Mouse (Mus musculus) cerebellum, postnatal 10 days (tissue): ENCODE data around the gene Ftcd.

Source experiments
- DNase-seq, 2 experiments: peaks; one replicate each; pipeline ENCODE4 v3.0.0; 2021; ENCODE audit warnings: mixed read lengths in 2 of 2

The Ftcd gene

DNA sequence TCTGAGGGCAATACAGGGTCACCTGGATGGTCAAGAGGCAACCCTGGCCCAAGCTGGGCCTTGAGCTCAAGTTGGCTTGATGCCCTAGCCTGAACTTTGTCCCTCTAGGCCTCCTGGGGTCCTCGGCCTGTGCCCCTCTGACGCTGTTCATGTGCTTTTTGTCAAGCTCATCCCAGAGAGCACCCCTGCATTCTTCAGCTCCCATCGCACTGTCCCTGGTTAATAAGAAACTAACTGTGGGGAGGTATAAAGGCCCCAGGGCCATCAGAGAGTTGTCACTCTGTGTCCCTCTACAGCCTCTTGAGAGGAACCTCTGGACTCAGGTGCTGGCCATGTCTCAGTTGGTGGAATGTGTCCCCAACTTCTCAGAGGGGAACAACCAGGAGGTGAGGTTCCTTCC lies at the start of gene Ftcd:
Gene Ftcd (plus strand): TSS at position 275 of the 400 bp plus-strand sequence.
- DNase-seq: no peak

DNA sequence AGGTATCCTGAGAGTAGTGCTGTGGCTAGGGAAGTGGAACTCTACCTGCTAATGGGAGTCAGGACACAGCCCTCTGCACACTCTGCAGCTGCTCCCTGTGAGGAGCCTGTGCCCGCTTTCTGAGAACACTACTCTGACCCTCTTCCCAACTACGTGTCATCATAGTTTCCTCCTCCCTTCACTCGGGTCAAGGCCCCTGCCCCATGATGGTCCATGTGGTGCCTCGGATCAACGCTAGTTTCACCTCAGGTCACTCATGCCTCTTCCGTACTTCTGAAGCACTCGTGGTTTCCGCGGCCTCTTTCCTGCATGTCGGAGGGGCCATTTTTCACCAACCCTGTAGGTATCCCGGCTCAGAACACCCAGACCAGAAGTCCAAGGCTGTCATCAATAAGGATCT lies 44.5 kb upstream of the Ftcd start:
- no peak for DNase-seq

DNA sequence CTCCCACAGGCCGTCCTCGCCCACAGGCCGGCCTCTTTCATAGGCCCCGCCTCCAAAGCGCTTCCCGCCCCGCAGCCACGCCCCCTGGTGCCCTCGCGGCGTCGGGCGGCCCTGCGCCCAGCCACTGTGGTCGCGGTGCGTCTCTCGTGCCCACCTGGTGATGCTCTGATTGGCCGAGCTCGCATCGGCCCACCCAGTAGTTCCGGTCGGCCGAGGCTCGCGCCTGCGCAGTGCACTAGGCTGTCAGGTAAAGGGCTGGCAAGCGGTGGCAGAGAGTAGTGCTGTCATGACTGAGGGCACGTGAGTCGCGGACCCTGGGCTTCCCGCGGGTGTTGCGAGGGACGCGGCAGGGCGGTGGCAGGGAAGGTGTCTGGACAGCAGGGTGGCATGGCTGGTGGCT lies 44.1 kb upstream of the Ftcd start, which contains the start of gene Lss:
Gene Lss (plus strand): TSS at position 214 of the 400 bp plus-strand sequence.
- DNase-seq: peak; percentile 99

DNA sequence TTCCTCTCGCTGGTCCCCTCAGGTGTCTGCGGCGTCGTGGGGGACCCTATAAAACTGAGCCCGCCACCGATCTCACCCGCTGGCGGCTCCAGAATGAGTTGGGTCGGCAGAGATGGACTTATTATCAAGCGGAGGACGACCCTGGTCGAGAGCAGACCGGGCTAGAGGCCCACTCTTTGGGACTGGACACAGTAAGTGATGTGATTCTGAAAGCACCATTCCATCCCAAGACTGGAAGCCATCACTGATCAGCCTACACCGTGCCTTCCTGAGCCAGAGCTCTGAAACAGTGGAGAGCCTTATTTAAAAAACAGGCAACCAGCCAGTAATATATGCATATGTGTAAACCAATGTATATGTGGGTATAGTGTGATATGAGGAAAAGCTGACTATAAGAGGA lies 43.6 kb upstream of the Ftcd start:
- DNase-seq: no peak

DNA sequence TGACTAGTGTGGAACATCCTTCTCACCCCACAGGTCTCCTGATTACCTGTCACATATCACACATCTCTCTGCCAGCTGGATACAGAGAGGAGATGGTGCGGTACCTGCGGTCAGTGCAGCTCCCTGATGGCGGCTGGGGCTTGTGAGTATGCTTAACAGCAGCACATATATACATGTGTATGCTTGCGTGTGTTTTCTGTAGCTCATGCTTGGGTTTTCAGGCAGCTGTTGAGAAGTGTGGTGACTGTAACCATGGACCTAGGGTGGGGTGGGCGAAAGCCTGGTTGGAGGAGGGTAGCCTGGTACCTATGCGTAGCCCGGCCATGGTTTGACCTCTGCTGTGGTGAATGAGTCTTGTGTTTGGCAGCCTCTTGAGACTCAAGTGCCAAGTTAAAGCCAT lies 39.9 kb upstream of the Ftcd start:
- no peak for DNase-seq

DNA sequence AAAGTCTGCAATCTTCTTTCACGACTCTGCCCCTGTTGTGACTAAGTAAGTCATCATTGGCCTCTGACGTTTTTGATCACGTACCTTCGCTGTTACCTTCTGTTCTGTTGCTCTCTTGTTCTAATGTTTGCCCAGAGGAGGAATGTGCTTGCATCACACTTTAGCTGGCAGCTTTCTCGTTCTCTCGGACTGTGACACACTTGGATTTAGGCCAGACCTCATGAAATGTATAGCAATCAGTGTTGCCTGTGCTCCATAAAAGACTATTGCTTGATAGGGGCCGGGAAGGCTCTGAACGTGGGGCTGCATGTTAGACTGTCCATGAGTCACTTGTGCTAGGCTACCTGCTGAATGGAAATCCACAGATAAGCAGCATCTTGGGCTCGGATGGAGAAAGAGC lies 37.8 kb upstream of the Ftcd start:
- DNase-seq: no peak

DNA sequence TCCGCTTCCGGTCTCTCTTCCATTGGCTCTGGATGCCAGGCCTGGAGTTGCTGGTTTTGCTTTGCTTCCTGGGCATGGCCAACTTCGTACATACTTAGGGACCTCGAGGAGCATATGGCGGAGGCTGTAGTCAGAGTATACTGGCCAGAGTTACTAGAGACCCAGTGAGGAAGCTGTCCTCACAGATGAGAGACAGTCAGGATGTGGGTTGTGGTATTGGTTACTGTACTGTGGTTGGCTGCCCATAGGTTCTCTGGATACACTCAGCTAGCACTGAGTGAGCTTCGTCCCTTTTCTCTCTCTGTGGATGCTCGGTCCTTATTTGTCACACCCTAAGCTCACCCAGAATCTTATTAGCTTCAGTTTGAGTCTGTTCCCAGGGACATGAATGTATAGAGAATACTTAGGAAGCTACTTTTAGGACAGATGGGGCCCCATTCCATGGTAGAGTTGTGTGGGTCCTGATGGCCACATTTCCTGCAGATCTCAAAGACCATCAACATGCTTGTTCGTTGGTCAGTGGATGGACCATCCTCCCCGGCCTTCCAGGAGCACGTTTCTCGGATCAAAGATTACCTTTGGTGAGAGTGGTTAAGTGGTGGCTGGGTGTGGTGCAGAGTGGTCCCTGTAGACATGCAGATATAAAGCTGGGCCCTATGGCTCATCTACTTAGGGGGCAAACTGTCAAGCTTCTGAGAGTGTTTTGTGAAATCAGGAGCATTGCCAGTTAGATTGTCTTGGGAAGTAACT lies 33.9 kb upstream of the Ftcd start:
- no peak for DNase-seq

DNA sequence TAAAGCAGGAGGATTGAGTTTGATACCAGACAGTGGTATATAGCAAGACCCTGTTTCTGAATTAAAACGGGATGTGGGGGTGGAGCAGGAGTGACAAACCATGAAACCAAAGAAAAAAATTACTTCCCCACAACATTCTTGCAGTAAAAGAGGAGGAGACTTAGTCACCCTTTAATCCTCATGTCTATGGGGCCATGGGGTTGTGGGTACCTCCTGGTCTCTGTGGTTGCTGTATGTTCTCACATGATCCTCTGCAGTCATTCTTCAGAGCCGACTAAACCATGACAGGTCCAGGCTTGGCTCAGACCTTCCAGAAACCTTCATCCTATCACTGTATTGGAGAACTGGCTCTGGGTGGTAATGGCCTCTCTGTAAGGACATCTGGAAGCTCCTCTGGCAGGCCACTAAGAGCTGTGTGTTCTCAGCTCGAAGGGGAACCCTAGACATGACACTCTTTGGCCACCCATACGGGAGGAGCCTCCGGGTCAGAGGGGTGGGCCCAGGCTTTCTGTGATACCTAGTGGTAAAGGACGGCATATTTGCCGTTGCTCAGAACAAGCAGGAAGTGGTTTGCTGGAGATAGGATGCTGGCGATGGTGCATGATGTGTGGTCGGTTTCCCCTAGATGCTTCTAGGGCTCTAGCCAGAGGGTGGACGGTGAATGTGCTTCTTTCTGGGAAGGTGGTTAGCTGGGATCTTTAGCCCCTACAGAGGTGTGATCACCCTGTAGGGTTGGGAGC lies 32.6 kb upstream of the Ftcd start:
- no peak for DNase-seq

DNA sequence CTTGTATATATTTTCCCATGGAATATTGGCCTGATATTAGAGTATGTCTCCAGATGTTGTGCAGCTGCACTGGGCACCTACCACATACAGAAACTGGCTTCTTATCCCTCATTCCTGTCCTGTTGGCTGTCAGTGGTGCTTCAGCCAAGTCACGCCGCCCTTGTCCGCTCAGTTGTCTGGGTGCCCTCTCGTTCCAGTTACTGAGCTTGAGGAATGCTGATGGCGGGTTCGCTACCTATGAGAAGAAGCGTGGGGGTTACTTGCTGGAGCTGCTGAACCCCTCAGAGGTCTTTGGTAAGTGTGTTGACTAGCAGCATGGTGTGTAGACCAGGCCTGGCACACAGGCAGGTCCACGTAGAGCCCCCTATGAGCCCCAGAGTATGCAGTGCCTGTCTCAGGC lies 28.9 kb upstream of the Ftcd start:
- no peak for DNase-seq

DNA sequence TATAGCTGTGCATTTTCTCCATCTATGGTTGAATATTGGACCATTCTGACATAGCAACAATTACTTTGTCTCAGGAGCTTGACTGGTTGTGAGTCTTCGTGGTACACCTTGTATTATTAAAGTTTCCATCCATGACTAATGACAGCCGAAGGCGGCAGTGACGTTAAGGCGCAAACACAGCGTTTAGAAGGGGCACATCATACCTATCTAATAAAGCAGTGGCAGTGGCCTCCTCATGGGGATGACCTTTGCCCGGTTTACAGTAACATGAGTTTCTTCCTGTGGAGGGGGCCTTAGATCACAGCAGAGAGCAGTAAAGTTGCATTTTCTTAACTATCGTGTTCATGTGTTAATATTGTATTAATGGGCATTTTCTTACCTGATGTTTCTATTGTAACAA lies 27.2 kb upstream of the Ftcd start:
- no peak for DNase-seq

DNA sequence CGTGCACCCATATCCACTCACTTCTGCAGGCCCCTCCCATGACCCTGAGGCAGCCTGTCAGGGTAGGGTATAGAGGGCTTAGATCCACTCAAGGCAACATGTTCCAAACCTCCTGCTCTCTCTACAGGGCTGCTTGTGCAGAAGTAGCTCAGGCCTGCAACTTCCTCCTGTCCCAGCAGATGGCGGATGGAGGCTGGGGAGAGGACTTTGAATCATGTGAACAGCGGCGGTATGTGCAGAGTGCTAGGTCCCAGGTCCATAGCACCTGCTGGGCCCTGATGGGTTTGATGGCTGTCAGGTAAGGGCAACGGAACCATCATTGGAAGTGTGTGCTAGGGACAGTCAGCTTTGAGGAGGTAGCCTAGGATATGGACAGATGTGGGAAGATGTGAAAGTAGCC lies 25.0 kb upstream of the Ftcd start:
- DNase-seq: peak; percentile 24 to 36

DNA sequence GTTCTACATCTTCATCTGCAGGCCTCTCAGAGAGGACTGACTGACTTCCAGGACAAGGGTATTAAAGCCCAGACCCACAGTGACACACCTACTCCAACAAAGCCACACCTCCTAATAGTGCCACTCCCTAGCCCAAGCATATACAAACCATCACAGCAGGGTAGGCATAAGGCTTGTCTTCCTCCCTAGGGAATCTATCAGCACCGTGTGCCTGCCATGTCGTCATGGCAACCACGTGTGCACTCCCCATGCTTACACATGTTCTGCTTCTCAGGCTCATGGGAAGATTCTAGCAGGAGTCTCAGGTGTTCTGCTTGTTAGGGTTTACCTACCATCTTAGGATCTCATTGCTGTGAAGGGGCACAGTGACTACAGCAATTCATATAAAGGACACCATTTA lies 23.9 kb upstream of the Ftcd start:
- no peak for DNase-seq

DNA sequence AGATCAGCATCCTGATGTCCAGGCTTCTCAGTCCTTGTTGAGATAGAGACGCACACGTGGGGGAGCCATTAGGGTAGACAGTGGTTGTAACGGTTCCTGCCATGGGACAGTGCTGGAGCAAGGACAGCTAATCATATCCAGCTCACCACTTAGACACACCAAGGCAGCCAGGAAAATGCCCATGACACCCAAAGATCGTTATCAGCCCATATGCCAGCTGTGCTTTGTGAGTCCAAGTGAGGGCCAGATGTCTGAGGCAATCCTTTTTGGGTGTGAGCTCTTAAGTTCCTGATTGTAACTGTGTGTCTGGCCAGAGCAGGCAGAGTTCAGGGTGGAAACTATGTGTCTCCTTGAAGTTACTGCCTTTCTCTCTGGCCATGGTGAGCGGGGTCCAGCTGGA lies 21.4 kb upstream of the Ftcd start:
- no peak for DNase-seq

DNA sequence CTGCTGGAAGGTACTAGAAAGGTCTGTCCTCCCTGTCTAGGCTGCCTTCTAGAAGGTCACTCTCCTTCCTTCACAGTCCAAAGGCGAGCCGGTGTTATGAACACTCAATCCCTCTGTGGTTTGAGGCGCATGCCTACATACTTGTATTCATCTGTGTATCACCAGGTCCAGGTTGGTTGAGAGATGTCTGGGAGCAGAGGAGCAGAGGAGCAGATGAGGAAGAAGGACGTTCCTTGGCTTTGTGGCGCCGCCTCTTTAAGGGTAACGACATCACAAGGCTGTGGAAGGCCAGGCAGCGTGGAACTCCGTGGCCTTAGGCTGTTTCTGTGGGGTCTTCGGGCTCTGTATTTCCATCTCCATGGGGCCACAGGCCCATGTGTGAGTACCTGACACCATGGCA lies 13.5 kb upstream of the Ftcd start, which contains the start of gene Spatc1l:
Gene Spatc1l (plus strand): TSS at position 301 of the 400 bp plus-strand sequence.
- no peak for DNase-seq

DNA sequence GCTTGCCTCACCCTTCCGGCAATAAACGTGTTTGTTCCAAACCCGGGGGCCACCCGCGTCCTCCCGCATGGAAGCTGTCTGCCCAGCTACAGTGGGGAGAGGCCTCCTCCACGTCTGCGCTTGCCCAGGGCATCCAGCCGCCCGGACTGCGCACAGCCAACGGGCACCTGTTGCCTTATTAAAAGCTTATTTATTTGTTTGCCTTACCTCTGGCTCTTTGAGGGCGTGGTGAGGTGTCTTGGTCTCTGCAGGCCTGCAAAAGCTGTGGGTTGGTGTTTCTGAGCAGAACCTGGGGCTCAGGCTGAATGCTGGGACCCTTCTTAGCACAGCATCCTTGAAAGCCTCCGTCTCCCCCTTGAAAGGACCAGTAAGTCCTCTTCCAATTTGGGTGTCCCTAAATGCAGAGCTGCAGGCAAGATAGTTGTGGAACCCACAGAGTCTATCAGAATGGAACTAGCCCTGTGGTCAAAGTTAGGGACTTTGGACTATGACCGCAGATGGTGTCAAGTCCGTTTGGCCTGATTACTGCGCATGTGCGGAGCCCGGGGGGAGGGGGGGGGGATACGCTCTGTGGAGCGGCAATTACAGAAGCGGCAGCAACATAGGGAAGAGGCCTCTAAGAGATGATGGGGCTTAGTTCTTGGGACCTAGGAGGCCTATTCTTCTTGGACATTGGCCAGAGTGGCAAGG lies 5.3 kb upstream of the Ftcd start:
- DNase-seq: no peak

DNA sequence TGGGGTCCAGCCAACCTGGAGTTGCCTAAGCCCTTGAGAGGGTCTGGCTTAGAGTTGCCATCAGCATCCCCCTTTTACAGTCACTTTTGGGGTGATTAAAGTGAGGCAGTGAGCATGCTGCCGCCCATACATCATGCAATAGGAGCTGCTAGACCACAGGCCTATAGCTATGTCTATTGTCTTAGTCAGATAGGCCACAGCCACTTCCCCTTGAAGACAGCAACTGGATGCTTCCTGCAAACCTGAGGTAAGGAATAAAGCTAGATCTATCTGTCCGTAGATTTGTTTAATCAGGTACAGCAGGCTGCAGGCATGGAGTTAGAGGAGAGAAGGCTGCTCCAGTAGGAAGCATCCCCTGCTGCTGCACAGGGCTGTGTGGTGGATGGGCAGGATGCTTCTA lies 4.4 kb upstream of the Ftcd start:
- DNase-seq: no peak

DNA sequence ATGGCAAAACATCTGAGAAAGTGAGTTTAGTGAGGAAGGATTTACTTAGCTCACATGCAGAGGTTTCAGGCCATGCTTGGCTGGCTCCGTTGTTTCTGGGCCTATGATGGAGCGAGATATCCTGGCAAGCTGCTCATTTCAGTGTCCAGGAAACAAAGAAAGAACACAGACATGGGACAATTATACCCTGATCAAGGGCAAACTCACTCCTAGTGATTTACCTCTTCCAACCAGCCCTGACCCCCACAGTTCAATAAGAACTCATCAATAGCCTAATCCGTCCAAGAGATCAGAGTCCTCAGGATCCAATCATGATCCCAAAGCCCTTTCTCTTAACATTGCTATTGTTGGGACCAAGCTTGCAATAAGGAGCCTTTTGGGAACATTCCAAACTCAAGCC lies 3.3 kb upstream of the Ftcd start:
- no peak for DNase-seq

DNA sequence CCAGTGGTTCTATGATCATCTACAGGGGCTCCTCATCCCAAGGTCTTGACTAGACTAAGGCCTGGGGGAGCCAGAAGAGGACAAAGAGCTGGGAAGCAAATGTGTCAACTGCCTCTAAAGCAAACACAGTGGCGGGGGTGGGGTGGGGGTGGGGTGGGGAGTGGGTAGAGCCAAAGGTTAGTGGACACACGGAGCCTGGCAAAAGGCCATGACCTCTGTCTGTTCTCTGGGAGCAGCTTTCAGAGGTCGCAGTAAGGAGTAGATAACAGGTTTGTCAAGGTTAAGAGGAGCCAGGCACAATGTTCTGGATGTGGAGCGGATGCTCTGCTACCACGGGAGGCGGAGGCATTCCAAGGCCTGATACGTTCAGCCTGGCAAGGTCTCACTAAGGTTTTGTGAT lies 1.5 kb downstream of the Ftcd start:
- no peak for DNase-seq

DNA sequence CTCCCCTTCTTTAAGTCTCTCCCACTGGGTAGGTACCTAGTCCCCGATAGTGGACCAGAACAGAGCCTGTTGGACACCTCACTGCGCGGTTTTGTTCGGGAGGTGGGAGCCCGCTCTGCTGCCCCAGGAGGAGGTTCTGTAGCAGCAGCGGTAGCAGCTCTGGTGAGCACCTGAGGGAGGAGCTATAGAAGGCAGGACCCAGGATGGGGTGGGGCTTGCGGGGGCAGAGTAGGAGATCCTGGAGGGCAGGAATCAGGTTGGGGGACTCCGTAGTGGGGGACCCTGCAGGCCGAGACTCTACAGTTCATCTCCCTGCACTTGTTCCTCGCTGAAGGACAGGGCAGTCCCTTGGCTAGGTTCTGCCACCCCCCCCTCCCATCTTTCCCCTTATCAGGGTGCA lies 8.7 kb downstream of the Ftcd start:
- no peak for DNase-seq

DNA sequence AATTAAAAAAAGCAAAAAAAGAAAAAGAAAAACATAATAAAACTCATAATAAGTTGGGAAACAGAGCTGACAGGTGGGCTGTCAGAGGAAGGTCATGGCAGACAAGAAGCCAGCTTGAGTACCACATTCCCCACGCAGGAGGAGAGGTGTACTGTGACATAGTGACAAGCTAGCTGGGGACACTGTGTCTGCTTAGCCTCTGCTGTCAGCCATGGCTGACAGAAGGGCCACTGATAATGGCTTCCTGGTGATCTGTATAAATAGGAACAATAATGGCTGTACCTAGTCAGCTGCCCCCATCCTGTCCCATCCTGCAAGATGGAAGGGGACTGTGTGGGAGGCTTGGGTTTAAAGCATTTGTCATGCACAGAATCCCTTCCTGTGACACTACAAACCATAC lies 10.7 kb downstream of the Ftcd start:
- no peak for DNase-seq

DNA sequence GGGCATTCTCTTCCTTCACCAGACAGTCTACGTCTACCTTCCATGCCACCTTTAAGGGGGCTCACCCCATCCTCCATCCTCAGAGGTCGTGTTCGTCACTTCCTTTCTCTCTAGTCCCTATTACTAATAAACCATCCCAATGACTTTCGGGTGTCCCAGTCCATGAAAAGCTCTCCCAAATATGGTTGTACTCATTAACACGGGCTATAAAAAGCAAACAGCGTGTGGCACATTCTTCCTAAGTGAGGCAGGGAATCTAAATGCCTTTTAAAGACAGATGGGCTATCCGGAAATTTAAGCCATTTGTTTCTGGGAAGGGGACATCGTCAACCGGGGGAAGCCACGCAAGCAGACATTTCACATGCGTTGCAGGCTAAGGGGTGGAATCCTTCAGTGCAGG lies 14.7 kb downstream of the Ftcd start:
- DNase-seq: no peak

DNA sequence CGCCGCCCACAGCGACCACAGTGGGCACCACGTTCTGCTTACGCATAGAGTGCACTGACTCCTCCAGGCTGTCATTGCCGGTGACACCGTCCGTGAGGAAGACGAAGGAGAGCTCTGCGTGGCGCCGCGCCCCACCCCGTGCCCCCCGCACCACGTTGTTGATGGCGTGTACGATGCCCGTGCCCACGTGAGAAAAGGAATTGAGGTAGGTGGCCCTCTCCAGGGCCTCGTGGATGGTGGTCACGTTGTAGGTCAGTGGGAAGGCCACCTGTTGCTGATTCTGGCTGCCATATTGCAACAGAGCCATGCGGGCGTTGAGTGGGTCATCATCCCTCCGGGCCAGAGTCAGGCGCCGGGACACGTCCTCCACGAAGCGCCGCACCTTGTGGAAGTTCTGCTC lies 20.9 kb downstream of the Ftcd start:
- no peak for DNase-seq

DNA sequence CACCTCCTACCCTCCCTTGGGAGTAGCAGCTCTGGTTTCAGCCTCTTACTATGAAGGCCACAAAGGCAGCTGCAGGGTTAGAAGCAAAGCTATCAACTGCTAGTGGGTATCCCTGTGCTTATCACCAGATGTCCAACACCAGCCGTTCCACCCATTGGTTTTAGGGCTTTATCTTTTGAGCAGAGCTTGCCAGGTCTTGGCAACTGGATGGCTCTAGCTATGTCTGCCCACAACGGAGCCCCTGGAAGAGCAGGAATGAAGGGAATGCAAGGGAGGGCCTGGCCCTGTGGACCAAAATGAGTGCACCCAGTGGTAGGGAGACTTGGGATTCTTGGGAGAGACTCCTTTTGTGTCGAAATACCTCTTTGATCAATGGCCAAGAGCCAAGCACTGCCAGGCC lies 27.2 kb downstream of the Ftcd start:
- DNase-seq: no peak

DNA sequence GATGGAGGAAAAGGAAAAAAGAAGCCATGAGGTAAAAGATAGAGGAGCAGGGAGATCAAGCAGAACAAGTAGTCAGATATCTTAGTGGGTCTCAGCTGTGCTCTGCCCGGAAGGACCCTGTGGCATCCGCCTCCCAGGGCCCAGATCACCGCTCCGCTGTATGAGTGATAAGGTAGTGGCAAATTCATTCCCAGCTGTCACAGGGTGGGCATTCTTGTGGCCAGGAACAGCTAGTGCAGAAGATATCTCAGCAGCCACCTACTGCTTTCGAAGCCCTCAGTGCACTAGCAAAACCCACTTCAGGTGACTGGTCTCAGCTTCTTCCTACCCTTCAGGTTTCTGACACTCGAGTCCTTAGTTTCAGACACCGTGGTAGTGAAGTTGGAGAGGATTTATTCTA lies 37.0 kb downstream of the Ftcd start:
- no peak for DNase-seq
